19 mouse cellular contexts compared by ENCODE assay signal in genomic region chr19:8664859-8665258, GRCm38 (mm10). TPM values are rescaled to one million over a fixed set of nuclear protein-coding genes. Genes with fewer than 3 reads are reported as not detected.
A peak's percentile ranks its signal among the peaks of the same experiment; 100 is the strongest.
DNase-seq lines count a peak whose midpoint lies in the region; ATAC-seq and TF ChIP-seq lines count a peak whose summit lies in the region.
"Had no signal": no experiment of that assay in that cellular context is flagged by ENCODE, and none has a peak within 500 bp of the region (broad histone marks: within the 10 kb centered on the region; RNA-seq: fewer than 3 reads in every experiment).

No protein-coding gene starts in this region.

- H3K4me1 ChIP-seq in hindbrain, postnatal 0 days (ENCODE audit: insufficient read depth, low read length) = peaks cover 15% of the 10 kb centered on the region
- H3K4me1 ChIP-seq in hindbrain, embryonic 11.5 days (replicated peaks; ENCODE audit: control insufficient read depth, insufficient read depth, low read length) = no peaks in the 10 kb centered on the region
- 0 out of 2 replicates have a peak, but pooled peaks cover 3% of the 10 kb centered on the region for H3K4me1 ChIP-seq in intestine, postnatal 0 days (replicated peaks; ENCODE audit: control insufficient read depth, insufficient read depth, low read length)

- no peak for TF ChIP-seq CTCF in hindbrain, postnatal 0 days (IDR thresholded peaks at IDR 0.05; ENCODE audit: low read depth)
- no peak for TF ChIP-seq CTCF in intestine, postnatal 0 days (IDR thresholded peaks at IDR 0.05; ENCODE audit: low read depth)

- no peak overlapping the region for H3K27ac ChIP-seq in hindbrain, postnatal 0 days
- H3K27ac ChIP-seq in hindbrain, embryonic 11.5 days (ENCODE audit: low read depth, low read length) = no peak overlapping the region
- H3K27ac ChIP-seq in intestine, postnatal 0 days (ENCODE audit: low read depth, low read length) = no peak overlapping the region
- H3K27ac ChIP-seq: kidney, embryonic 15.5 days; liver, embryonic 14.5 days had no signal

- DNase-seq in hindbrain, postnatal 0 days (ENCODE audit: low spot score) = no peak
- no peak for DNase-seq in hindbrain, embryonic 11.5 days (ENCODE audit: low spot score)
- peak; percentile 50 to 67 for DNase-seq in right cerebral cortex, postnatal 10 days (ENCODE audit: low spot score in 2 of 2)
- no peak for DNase-seq in right cerebral cortex, adult 18-20 months
- no peak for DNase-seq in MN1 (ENCODE audit: low spot score)
- no peak for DNase-seq in adrenal gland, postnatal 36 days
- DNase-seq: adrenal gland, adult 8-10 months; cerebellum, adult 9-10 months; gastrocnemius, postnatal 25 days; heart, postnatal 10 days; thymus, adult 2 months had no signal

- no peak overlapping the region for H3K9ac ChIP-seq in hindbrain, postnatal 0 days (replicated peaks; ENCODE audit: low read length)
- H3K9ac ChIP-seq in hindbrain, embryonic 11.5 days (ENCODE audit: low read depth, low read length) = no peak overlapping the region
- H3K9ac ChIP-seq in intestine, postnatal 0 days (ENCODE audit: low read depth, low read length) = no peak overlapping the region
- H3K9ac ChIP-seq: kidney, embryonic 15.5 days; liver, embryonic 14.5 days had no signal

- H3K9me3 ChIP-seq in hindbrain, postnatal 0 days (ENCODE audit: low read length) = no peaks in the 10 kb centered on the region
- H3K9me3 ChIP-seq in hindbrain, embryonic 11.5 days (ENCODE audit: control insufficient read depth, low read length) = no peaks in the 10 kb centered on the region
- H3K9me3 ChIP-seq in intestine, postnatal 0 days (ENCODE audit: control insufficient read depth) = no peaks in the 10 kb centered on the region
- H3K9me3 ChIP-seq: G1E; kidney, embryonic 15.5 days; megakaryocyte, embryonic 14.5 days had no signal

- no peaks in the 10 kb centered on the region for H3K36me3 ChIP-seq in hindbrain, postnatal 0 days (ENCODE audit: insufficient read depth, low read length)
- H3K36me3 ChIP-seq in hindbrain, embryonic 11.5 days (ENCODE audit: control insufficient read depth, insufficient read depth, low read length) = no peaks in the 10 kb centered on the region
- H3K36me3 ChIP-seq in intestine, postnatal 0 days (ENCODE audit: control insufficient read depth, insufficient read depth) = no peaks in the 10 kb centered on the region
- H3K36me3 ChIP-seq: G1E; kidney, embryonic 15.5 days had no signal

- H3K4me2 ChIP-seq in hindbrain, postnatal 0 days (ENCODE audit: low read depth, low read length) = peak overlapping the region; percentile 42; the same call in 1 of the 2 replicates
- H3K4me2 ChIP-seq in hindbrain, embryonic 11.5 days (replicated peaks; ENCODE audit: low read depth, low read length) = no peak overlapping the region
- 0 out of 2 replicates have a peak overlapping the region, but pooled peaks have one; percentile 9 for H3K4me2 ChIP-seq in intestine, postnatal 0 days (replicated peaks; ENCODE audit: low read depth)

- WGBS in hindbrain, postnatal 0 days = 77% methylated on average over 3 of the region's 3 CpGs
- WGBS in hindbrain, embryonic 11.5 days = 85% methylated on average over 3 of the region's 3 CpGs
- WGBS in intestine, postnatal 0 days = 94% methylated on average over 3 of the region's 3 CpGs

- ATAC-seq in hindbrain, postnatal 0 days = no peak
- ATAC-seq in hindbrain, embryonic 11.5 days (ENCODE audit: low FRiP score) = no peak
- no peak for ATAC-seq in intestine, postnatal 0 days

- no peaks in the 10 kb centered on the region for H3K27me3 ChIP-seq in hindbrain, postnatal 0 days (ENCODE audit: insufficient read depth, low read length)
- peaks cover 5% of the 10 kb centered on the region; the same call in 1 of the 2 replicates for H3K27me3 ChIP-seq in hindbrain, embryonic 11.5 days (ENCODE audit: control insufficient read depth, insufficient read depth, low read length)
- H3K27me3 ChIP-seq in intestine, postnatal 0 days (replicated peaks; ENCODE audit: control insufficient read depth, insufficient read depth, low read length) = 0 out of 2 replicates have a peak, but pooled peaks cover 3% of the 10 kb centered on the region

- no peak overlapping the region for H3K4me3 ChIP-seq in hindbrain, postnatal 0 days (ENCODE audit: low read length)
- no peak overlapping the region for H3K4me3 ChIP-seq in hindbrain, embryonic 11.5 days (ENCODE audit: low read depth, low read length)
- no peak overlapping the region for H3K4me3 ChIP-seq in intestine, postnatal 0 days (ENCODE audit: low read depth, low read length)
- H3K4me3 ChIP-seq: kidney, embryonic 15.5 days; megakaryocyte, embryonic 14.5 days had no signal

RNA-seq across cellular contexts. Expression of gene Chrm1, which starts 1.3 kb away (rescaled TPM):
- total RNA-seq in hindbrain, postnatal 0 days (2014; rRNA removed) = 1.3 and 2.4 TPM in 2 replicates
- polyA plus RNA-seq in hindbrain, postnatal 0 days (2015; fragmentation: Nextera tagmentation; extraction: Ambion mirVana) = 0.80 and 0.88 TPM in 2 replicates
- polyA plus RNA-seq in hindbrain, embryonic 11.5 days (2014; fragmentation: Nextera tagmentation; extraction: Ambion mirVana) = 0.13 and 0.20 TPM in 2 replicates
- polyA plus RNA-seq in intestine, postnatal 0 days (2015; fragmentation: Nextera tagmentation; extraction: Ambion mirVana) = 0.78 and 0.98 TPM in 2 replicates
- total RNA-seq in adrenal gland, postnatal 36 days (2021) = 1 to 10 TPM; 1.3 TPM
- total RNA-seq: gastrocnemius, postnatal 25 days; heart, postnatal 10 days; monocyte, adult 5-6 weeks had no signal

RNA-seq across cellular contexts. Expression of gene Slc22a6, which starts 47.0 kb away (rescaled TPM):
- 9.6 and 13.1 TPM in 2 replicates for total RNA-seq in hindbrain, postnatal 0 days (2014; rRNA removed)
- polyA plus RNA-seq in hindbrain, postnatal 0 days (2015; fragmentation: Nextera tagmentation; extraction: Ambion mirVana) = 8.9 and 9.8 TPM in 2 replicates
- 0.77 and 0.88 TPM in 2 replicates for polyA plus RNA-seq in hindbrain, embryonic 11.5 days (2014; fragmentation: Nextera tagmentation; extraction: Ambion mirVana)
- polyA plus RNA-seq in intestine, postnatal 0 days (2015; fragmentation: Nextera tagmentation; extraction: Ambion mirVana) = 0.03 and 0.10 TPM in 2 replicates
- not detected for total RNA-seq in adrenal gland, postnatal 36 days (2021)
- total RNA-seq: adrenal gland, adult 8-10 months; gastrocnemius, postnatal 25 days; heart, postnatal 10 days; monocyte, adult 5-6 weeks had no signal
- polyA plus RNA-seq: G1E; lung, postnatal 0 days; neural tube, embryonic 14.5 days had no signal

RNA-seq across cellular contexts. Expression of gene Slc3a2, which starts 58.3 kb away (rescaled TPM):
- total RNA-seq in hindbrain, postnatal 0 days (2014; rRNA removed) = 154 and 155 TPM in 2 replicates
- polyA plus RNA-seq in hindbrain, postnatal 0 days (2015; fragmentation: Nextera tagmentation; extraction: Ambion mirVana) = 235 and 250 TPM in 2 replicates
- 123 and 136 TPM in 2 replicates for polyA plus RNA-seq in hindbrain, embryonic 11.5 days (2014; fragmentation: Nextera tagmentation; extraction: Ambion mirVana)
- 237 and 283 TPM in 2 replicates for polyA plus RNA-seq in intestine, postnatal 0 days (2015; fragmentation: Nextera tagmentation; extraction: Ambion mirVana)
- total RNA-seq in adrenal gland, postnatal 36 days (2021) = 100 to 1,000 TPM; 354 to 445 TPM

Comparison
In these comparisons a context has a peak if more than half of its experiments do, and no peak if none do; other contexts are left out.
1. DNase-seq: peak in right cerebral cortex, postnatal 10 days (2 of 2); none in hindbrain, postnatal 0 days (single experiment), hindbrain, embryonic 11.5 days (single experiment), right cerebral cortex, adult 18-20 months (single experiment), MN1 (single experiment) and adrenal gland, postnatal 36 days (0 of 2).